Mouse (Mus musculus) adrenal gland, postnatal 14 days (tissue): ENCODE data around the gene Foxd1. TPM values are rescaled to one million over a fixed set of nuclear protein-coding genes. Genes with fewer than 3 reads are reported as not detected.

Source experiments
- DNase-seq: peaks from one replicate; pipeline ENCODE4 v3.0.0; 2021; ENCODE audit warnings: mixed read lengths
- long read RNA-seq, 2 experiments: library from polyadenylated mRNA; stranded (forward); transcript quantifications; one replicate each; pipeline ENCODE4 v2.0.0; 2021
- total RNA-seq: library from RNA; stranded (reverse); gene quantifications from 2 replicates; pipeline ENCODE4 v1.2.3, GENCODE M21; 2021

Gene Foxd1
- 0.75 and 0.82 TPM in 2 replicates for total RNA-seq
- long read RNA-seq, experiment 1, full-length matches to known transcripts, result 5 of 5 reads
- long read RNA-seq, experiment 1, partial matches to known transcripts, result 0 of 5 reads
- long read RNA-seq, experiment 1, other reads (novel, unspliced or antisense), result 0 of 5 reads
- long read RNA-seq, experiment 2, full-length matches to known transcripts, result 2 of 2 reads
- long read RNA-seq, experiment 2, partial matches to known transcripts, result 0 of 2 reads
- long read RNA-seq, experiment 2, other reads (novel, unspliced or antisense), result 0 of 2 reads

GRCm38 (mm10) chr13:98354090-98354801 lies at the start of gene Foxd1:
Foxd1 (plus strand) TSS chr13:98354242.
- DNase-seq, result peak; percentile 47

- no peak for DNase-seq
These were observed 48.8 kb upstream of the Foxd1 start for GRCm38 (mm10) chr13:98305257-98305656.

- no peak for DNase-seq
These were observed 47.6 kb upstream of the Foxd1 start for GRCm38 (mm10) chr13:98306393-98306792.

- DNase-seq, result no peak
These were observed 47.1 kb upstream of the Foxd1 start for GRCm38 (mm10) chr13:98306852-98307475.

- no peak for DNase-seq
These were observed 46.0 kb upstream of the Foxd1 start for GRCm38 (mm10) chr13:98308004-98308403.

GRCm38 (mm10) chr13:98308724-98309123 lies 45.3 kb upstream of the Foxd1 start:
- DNase-seq, result no peak

- DNase-seq, result no peak
These were observed 42.4 kb upstream of the Foxd1 start for GRCm38 (mm10) chr13:98311597-98311996.

GRCm38 (mm10) chr13:98313631-98314030 lies 40.4 kb upstream of the Foxd1 start:
- DNase-seq, result no peak

- DNase-seq, result no peak
These were observed 38.9 kb upstream of the Foxd1 start for GRCm38 (mm10) chr13:98315124-98315523.

GRCm38 (mm10) chr13:98316140-98316479 lies 37.9 kb upstream of the Foxd1 start:
- DNase-seq, result no peak

- peak; percentile 97 for DNase-seq
These were observed 37.4 kb upstream of the Foxd1 start, which contains the start of gene Btf3 for GRCm38 (mm10) chr13:98316480-98317245. Btf3 (minus strand) TSS chr13:98317006.

GRCm38 (mm10) chr13:98317246-98317677 lies 36.8 kb upstream of the Foxd1 start:
- DNase-seq, result peak; percentile 18

GRCm38 (mm10) chr13:98317911-98318310 lies 36.1 kb upstream of the Foxd1 start:
- no peak for DNase-seq

- DNase-seq, result no peak
These were observed 29.0 kb upstream of the Foxd1 start for GRCm38 (mm10) chr13:98325034-98325433.

- DNase-seq, result peak; percentile 56
These were observed 21.9 kb upstream of the Foxd1 start for GRCm38 (mm10) chr13:98332106-98332505.

GRCm38 (mm10) chr13:98336205-98336604 lies 17.8 kb upstream of the Foxd1 start:
- DNase-seq, result no peak

- no peak for DNase-seq
These were observed 13.5 kb upstream of the Foxd1 start for GRCm38 (mm10) chr13:98340506-98340905.

GRCm38 (mm10) chr13:98349491-98349890 lies 4.6 kb upstream of the Foxd1 start:
- DNase-seq, result no peak

- DNase-seq, result peak; percentile 68
These were observed 2.5 kb upstream of the Foxd1 start for GRCm38 (mm10) chr13:98351527-98351926.

- DNase-seq, result no peak
These were observed 1.6 kb upstream of the Foxd1 start for GRCm38 (mm10) chr13:98352381-98352975.

- DNase-seq, result no peak
These were observed 343 bp upstream of the Foxd1 start for GRCm38 (mm10) chr13:98353709-98354089.
